Mouse (Mus musculus): ENCODE results near the gene Psmd9. TPM values are rescaled to one million over a fixed set of nuclear protein-coding genes. Genes with fewer than 3 reads are reported as not detected.

Gene Psmd9
- total RNA-seq, 2 experiments from 2014 or later, result 37.9 to 38.9 TPM

Other genes with a start within 250 kb of the Psmd9 start
- 10 to 100 TPM; 48.9 to 51.1 TPM for gene Kdm2b, start 179.6 kb upstream of the Psmd9 start, total RNA-seq (2021)
- 10 to 100 TPM in 1 of 2 experiments, 1 to 10 TPM in 1; 9.0 to 10.1 TPM for gene Orai1, start 154.3 kb upstream of the Psmd9 start, total RNA-seq (2021)
- not detected for gene Morn3, start 122.4 kb upstream of the Psmd9 start, total RNA-seq (2021)
- gene Tmem120b, start 101.0 kb upstream of the Psmd9 start, total RNA-seq (2021), result 10 to 100 TPM; 19.5 to 23.2 TPM
- gene Rhof, start 36.7 kb upstream of the Psmd9 start, total RNA-seq (2021), result 10 to 100 TPM; 56.0 to 56.7 TPM
- 10 to 100 TPM; 30.3 to 32.6 TPM for gene Setd1b, start 27.2 kb upstream of the Psmd9 start, total RNA-seq (2021)
- gene Hpd, start 13.3 kb downstream of the Psmd9 start, total RNA-seq (2021), result not detected
- gene Wdr66, start 82.7 kb downstream of the Psmd9 start, total RNA-seq (2021), result 1 to 10 TPM; 6.3 to 7.2 TPM
- 10 to 100 TPM; 81.4 to 83.3 TPM for gene Bcl7a, start 174.4 kb downstream of the Psmd9 start, total RNA-seq (2021)
- gene Mlxip, start 225.4 kb downstream of the Psmd9 start, total RNA-seq (2021), result 10 to 100 TPM; 22.6 to 24.6 TPM